ENCODE assay signal across 18 mouse cellular contexts in the genomic region with DNA sequence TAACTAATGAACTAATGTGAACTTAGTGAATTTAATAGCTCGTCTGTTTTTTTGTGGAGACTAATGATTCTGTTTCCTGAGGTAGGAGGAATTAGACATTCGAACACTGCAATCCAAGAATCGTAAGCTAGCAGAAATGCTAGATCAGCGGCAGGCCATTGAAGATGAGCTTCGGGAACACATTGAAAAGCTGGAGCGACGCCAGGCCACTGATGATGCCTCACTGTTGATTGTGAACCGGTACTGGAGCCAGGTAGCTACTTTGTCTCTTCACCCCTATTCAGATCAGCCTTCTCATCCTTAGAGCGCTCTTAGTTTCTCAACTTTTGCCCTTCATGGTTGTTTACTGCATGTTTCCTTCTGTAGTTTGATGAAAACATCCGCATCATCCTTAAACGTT. TPM values are rescaled to one million over a fixed set of nuclear protein-coding genes. Genes with fewer than 3 reads are reported as not detected.
DNase-seq lines count a peak whose midpoint lies in the region.
"Had no signal": no experiment of that assay in that cellular context is flagged by ENCODE, and none has a peak within 500 bp of the region (broad histone marks: within the 10 kb centered on the region; RNA-seq: fewer than 3 reads in every experiment).

No protein-coding gene starts in this region.

- peak; percentile 30 to 32 for DNase-seq in cerebellum, postnatal 10 days
- no peak for DNase-seq in cerebellum, adult 11-12 months
- peak; percentile 86 for DNase-seq in heart, adult 11 months
- no peak for DNase-seq in heart, postnatal 36 days
- peak; percentile 13 for DNase-seq in right cerebral cortex, postnatal 14 days
- DNase-seq in right cerebral cortex, postnatal 36 days (ENCODE audit: low spot score in 2 of 2): no peak
- peak; percentile 17 for DNase-seq in brain, adult 2 months (ENCODE audit: low read depth, low spot score)
- DNase-seq: adrenal gland, adult 8-10 months; adrenal gland, postnatal 14 days; adrenal gland, postnatal 36 days; B cell, adult 2 months; cerebellum, adult 11 months; cerebellum, adult 8-10 months; cerebellum, adult 9-11 months; embryo, embryonic 11 days had no signal

- intact Hi-C loops in heart, postnatal 36 days (cut with DNase I): no loop called here

RNA-seq across cellular contexts. Expression of gene Rnf20, which starts 6.0 kb away (rescaled TPM):
- 10 to 100 TPM; 30.7 to 39.3 TPM for total RNA-seq in heart, postnatal 36 days (2021)

RNA-seq across cellular contexts. Expression of gene Tmem246, which starts 40.1 kb away (rescaled TPM):
- 10 to 100 TPM; 44.5 to 47.1 TPM for total RNA-seq in heart, postnatal 36 days (2021)

RNA-seq across cellular contexts. Expression of gene Ppp3r2, which starts 44.0 kb away (rescaled TPM):
- total RNA-seq in heart, postnatal 36 days (2021): not detected
- total RNA-seq: adrenal gland, adult 18-20 months; adrenal gland, adult 8-10 months; adrenal gland, postnatal 14 days; adrenal gland, postnatal 36 days; CH12.LX; common myeloid progenitor, adult 5-6 weeks had no signal

Comparison
In these comparisons a context has a peak if more than half of its experiments do, and no peak if none do; other contexts are left out.
1. DNase-seq: peak in cerebellum, postnatal 10 days (2 of 2), heart, adult 11 months (single experiment), right cerebral cortex, postnatal 14 days (single experiment) and brain, adult 2 months (single experiment); none in cerebellum, adult 11-12 months (single experiment), heart, postnatal 36 days (0 of 2) and right cerebral cortex, postnatal 36 days (0 of 2).